8 mouse cellular contexts compared by ENCODE assay signal in the genomic region with DNA sequence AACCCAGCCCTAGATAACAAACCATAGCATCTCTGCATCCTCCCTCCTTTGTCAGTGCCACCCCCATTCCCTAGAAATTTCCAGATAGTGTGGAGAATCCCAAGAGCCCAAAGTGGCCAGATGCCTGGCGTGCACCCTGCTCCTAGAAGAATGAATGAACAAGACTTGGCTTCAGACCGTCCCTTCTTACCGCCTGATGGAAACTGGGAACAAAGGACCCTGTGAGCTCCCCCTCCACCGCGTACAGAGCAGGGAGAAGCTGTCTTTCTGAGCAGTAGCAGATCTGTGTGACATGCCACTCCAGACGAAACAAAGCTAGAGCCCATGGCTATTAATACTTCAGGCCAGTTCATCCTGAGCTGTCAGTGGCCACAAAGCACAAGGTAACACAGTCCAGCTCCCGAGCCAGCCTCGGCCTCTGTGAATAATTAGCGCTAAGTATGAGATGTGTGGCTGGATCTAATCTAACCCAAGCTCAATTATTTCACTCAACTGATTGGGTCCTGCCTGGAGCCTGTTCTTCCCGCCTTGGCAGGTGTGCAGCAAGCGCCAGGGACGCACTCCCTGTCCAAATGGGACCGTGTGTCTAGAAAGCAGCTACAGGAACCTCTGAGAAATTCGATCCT.
DNase-seq lines count a peak whose midpoint lies in the region; ATAC-seq and TF ChIP-seq lines count a peak whose summit lies in the region.
"Had no signal": no experiment of that assay in that cellular context is flagged by ENCODE, and none has a peak within 500 bp of the region (broad histone marks: within the 10 kb centered on the region; RNA-seq: fewer than 3 reads in every experiment).

No protein-coding gene starts in this region.

- no peak overlapping the region for H3K4me2 ChIP-seq in heart, postnatal 0 days (ENCODE audit: low read depth, low read length)
- H3K4me2 ChIP-seq in midbrain, postnatal 0 days (ENCODE audit: low read depth, low read length, poor library complexity, severe bottlenecking): 0 out of 2 replicates have a peak overlapping the region, but pooled peaks have one; percentile 16
- H3K4me2 ChIP-seq: liver, embryonic 15.5 days had no signal

- H3K27me3 ChIP-seq in embryonic facial prominence, embryonic 10.5 days (replicated peaks; ENCODE audit: low read depth, poor library complexity, severe bottlenecking): no peaks in the 10 kb centered on the region
- no peaks in the 10 kb centered on the region for H3K27me3 ChIP-seq in heart, postnatal 0 days (ENCODE audit: control insufficient read depth, insufficient read depth, low read length)
- H3K27me3 ChIP-seq in midbrain, postnatal 0 days (ENCODE audit: insufficient read depth, low read length): no peaks in the 10 kb centered on the region
- H3K27me3 ChIP-seq: liver, embryonic 15.5 days had no signal

- no peak for TF ChIP-seq CTCF in layer of hippocampus, adult 2 months (conservative IDR thresholded peaks at IDR 0.05)
- no peak for TF ChIP-seq CTCF in heart, postnatal 0 days (IDR thresholded peaks at IDR 0.05; ENCODE audit: low read depth)
- TF ChIP-seq CTCF in midbrain, postnatal 0 days (IDR thresholded peaks at IDR 0.05): no peak

- peak; percentile 36 to 44 for DNase-seq in layer of hippocampus, postnatal 10 days (ENCODE audit: low spot score in 2 of 2)
- no peak for DNase-seq in layer of hippocampus, adult 2 months (ENCODE audit: low spot score in 2 of 2)
- DNase-seq in embryonic facial prominence, embryonic 10.5 days (ENCODE audit: low spot score): peak; percentile 56
- DNase-seq in heart, postnatal 0 days (ENCODE audit: low spot score): peak; percentile 57
- peak; percentile 54 for DNase-seq in midbrain, postnatal 0 days (ENCODE audit: low spot score)
- no peak for DNase-seq in urinary bladder, postnatal 25 days (ENCODE audit: low spot score)
- no peak for DNase-seq in gastrocnemius, postnatal 4 days (ENCODE audit: low spot score in 2 of 2)

- H3K27ac ChIP-seq in layer of hippocampus, adult 2 months: no peak overlapping the region
- H3K27ac ChIP-seq in embryonic facial prominence, embryonic 10.5 days (replicated peaks): peak overlapping the region; percentile 77
- no peak overlapping the region for H3K27ac ChIP-seq in heart, postnatal 0 days (ENCODE audit: low read depth)
- no peak overlapping the region for H3K27ac ChIP-seq in midbrain, postnatal 0 days (ENCODE audit: low read depth, low read length)
- H3K27ac ChIP-seq: liver, embryonic 15.5 days had no signal

- H3K4me3 ChIP-seq in layer of hippocampus, adult 2 months: no peak overlapping the region
- no peak overlapping the region for H3K4me3 ChIP-seq in embryonic facial prominence, embryonic 10.5 days
- H3K4me3 ChIP-seq in heart, postnatal 0 days (ENCODE audit: low read depth, low read length): no peak overlapping the region
- H3K4me3 ChIP-seq in midbrain, postnatal 0 days (ENCODE audit: low read depth, low read length): no peak overlapping the region
- H3K4me3 ChIP-seq: liver, embryonic 15.5 days had no signal

- H3K36me3 ChIP-seq in embryonic facial prominence, embryonic 10.5 days (replicated peaks): no peaks in the 10 kb centered on the region
- no peaks in the 10 kb centered on the region for H3K36me3 ChIP-seq in heart, postnatal 0 days (replicated peaks; ENCODE audit: control insufficient read depth, insufficient read depth, low read length)
- no peaks in the 10 kb centered on the region for H3K36me3 ChIP-seq in midbrain, postnatal 0 days (ENCODE audit: insufficient read depth, low read length)
- H3K36me3 ChIP-seq: liver, embryonic 15.5 days had no signal

- WGBS in embryonic facial prominence, embryonic 10.5 days: 39% methylated on average over 14 of the region's 14 CpGs
- 28% methylated on average over 14 of the region's 14 CpGs for WGBS in heart, postnatal 0 days
- 46% methylated on average over 14 of the region's 14 CpGs for WGBS in midbrain, postnatal 0 days

- H3K9ac ChIP-seq in heart, postnatal 0 days (replicated peaks; ENCODE audit: low read depth, low read length): no peak overlapping the region
- no peak overlapping the region for H3K9ac ChIP-seq in midbrain, postnatal 0 days (replicated peaks; ENCODE audit: low read length, poor library complexity, severe bottlenecking)
- H3K9ac ChIP-seq: liver, embryonic 15.5 days had no signal

- H3K9me3 ChIP-seq in embryonic facial prominence, embryonic 10.5 days: no peaks in the 10 kb centered on the region
- no peaks in the 10 kb centered on the region for H3K9me3 ChIP-seq in heart, postnatal 0 days (replicated peaks; ENCODE audit: control insufficient read depth, low read length)
- H3K9me3 ChIP-seq in midbrain, postnatal 0 days (ENCODE audit: low read length): no peaks in the 10 kb centered on the region
- H3K9me3 ChIP-seq: liver, embryonic 15.5 days had no signal

- no peak for TF ChIP-seq EP300 in heart, postnatal 0 days (IDR thresholded peaks at IDR 0.05; ENCODE audit: low read depth)

- ATAC-seq in heart, postnatal 0 days (ENCODE audit: insufficient read depth, low read depth): peak; percentile 53; the same call in 1 of the 2 replicates
- no peak for ATAC-seq in midbrain, postnatal 0 days (ENCODE audit: low FRiP score)

- peaks cover 36% of the 10 kb centered on the region for H3K4me1 ChIP-seq in embryonic facial prominence, embryonic 10.5 days
- peaks cover 8% of the 10 kb centered on the region; the same call in 1 of the 2 replicates for H3K4me1 ChIP-seq in heart, postnatal 0 days (ENCODE audit: control insufficient read depth, insufficient read depth)
- no peaks in the 10 kb centered on the region for H3K4me1 ChIP-seq in midbrain, postnatal 0 days (ENCODE audit: insufficient read depth, low read length)
- H3K4me1 ChIP-seq: liver, embryonic 15.5 days had no signal

Comparison
In these comparisons a context has a peak if more than half of its experiments do, and no peak if none do; other contexts are left out.
1. DNase-seq: peak in layer of hippocampus, postnatal 10 days (2 of 2), embryonic facial prominence, embryonic 10.5 days (single experiment), heart, postnatal 0 days (single experiment) and midbrain, postnatal 0 days (single experiment); none in layer of hippocampus, adult 2 months (0 of 2), urinary bladder, postnatal 25 days (single experiment) and gastrocnemius, postnatal 4 days (0 of 2).